Mouse (Mus musculus): ENCODE results near the gene Gm14597.
"Not testable (repeated sequence)": the region's sequence is repeated elsewhere in the genome, so short reads cannot be mapped to it uniquely, and the experiment has no call there.

Gm14597 gene

DNA sequence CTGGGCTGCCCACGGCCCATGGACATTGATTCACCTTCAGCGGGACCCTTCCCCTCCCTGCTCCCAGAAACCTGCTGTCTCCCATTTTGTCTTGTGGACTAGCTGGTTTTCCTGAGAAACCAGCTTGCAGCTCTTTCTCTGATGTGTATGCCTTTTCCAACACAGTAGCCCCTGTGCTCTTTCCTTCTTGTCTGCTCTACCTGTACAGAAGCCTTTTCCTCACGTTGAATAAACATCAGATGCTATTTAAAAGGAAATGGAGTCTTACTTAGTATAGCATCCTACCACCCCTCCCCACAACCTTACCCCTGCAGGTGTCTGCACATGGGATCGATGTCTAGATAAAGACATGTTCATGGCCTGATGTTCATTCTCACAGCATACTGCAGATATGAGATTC is at the start of gene Gm14597:
Gene Gm14597, minus strand, starts transcription at position 101 of the 400 bp plus-strand sequence.
- not testable (repeated sequence) for DNase-seq (ENCODE audit: low read depth, low spot score)

DNA sequence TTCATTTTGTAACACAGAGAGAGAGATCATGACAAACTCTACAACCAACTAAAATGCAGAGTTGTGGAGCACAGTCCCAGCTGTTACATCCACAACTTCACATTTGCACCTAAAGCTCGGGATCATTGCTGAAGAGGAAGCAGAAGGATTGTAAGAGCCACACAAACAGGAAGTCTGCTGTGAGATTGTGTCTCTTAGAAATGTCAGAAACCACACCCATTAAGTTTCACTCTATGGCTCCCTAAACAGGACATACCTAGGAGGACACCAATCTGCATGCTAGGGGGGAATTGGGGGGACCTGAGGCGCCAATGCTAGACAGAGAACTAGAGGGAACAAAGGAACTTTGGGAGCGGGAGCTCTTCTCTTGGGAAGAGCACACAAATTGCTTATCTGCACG is 44.1 kb upstream of the Gm14597 start:
- not testable (repeated sequence) for DNase-seq (ENCODE audit: low read depth, low spot score)

DNA sequence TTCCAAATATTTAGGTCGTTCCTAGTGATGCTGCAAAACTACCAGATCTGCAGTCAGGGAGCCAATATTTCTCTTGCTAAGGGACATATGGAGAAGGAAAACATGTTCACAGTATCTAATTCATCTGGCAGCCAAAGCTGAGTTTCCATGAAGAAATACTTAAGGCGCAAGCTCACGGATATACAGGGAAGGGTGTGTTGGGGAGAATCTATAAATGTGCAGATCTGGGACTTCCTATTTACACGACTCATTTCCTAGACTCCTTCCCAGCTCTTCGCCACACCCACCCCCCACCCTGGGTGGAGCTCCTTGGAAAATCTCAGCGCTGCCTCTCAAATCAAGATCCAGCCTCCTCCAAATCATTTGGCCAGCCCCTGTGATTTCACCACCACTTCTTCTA is 37.1 kb upstream of the Gm14597 start:
- DNase-seq (ENCODE audit: low read depth, low spot score) = no peak

DNA sequence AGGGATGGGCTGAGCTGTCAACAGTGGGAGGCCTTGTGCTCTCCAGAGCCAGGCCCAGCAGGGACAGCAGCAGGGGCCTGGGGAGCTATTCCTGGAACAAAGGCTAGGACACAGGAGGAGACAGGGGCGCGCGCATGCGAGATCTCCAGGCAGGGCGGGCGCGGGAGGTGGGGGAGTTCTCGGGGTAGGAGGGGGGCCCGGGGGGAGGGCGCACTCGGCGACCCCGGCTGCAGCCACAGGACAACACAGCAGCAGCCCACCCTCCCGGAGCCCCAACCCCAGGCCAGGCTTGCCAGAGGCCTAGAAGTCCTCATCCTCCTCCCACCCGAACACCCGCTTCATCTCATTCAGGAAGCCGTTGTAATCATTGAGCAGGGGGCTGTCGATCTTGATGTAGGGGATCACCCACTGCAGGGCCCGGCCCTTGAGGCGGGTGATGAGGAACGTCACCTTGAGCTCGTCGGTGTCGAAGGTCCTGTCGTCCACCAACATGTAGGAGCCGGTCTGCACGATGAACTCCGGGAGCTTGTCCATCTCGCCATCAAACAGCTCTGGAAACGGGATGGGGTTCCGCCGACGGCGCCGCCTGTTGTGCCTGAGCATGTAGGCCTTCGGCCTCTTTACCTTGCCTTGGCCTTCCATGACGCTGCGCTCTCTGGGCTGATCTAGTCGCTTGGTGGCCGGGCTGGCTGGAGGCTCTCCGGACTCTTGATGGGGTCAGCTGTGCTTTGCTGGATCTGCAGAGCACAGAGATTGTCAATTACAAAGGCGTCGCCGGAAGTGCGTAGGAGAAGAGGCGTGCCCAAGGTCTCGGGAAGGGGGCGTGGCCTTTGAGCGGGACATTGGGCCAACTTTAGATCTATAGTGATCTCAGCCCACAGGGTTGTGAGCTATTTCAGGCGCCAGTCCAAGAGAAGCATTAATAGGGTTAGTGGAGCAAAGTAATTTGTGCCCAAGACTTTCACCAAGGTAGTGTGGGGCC is 34.5 kb upstream of the Gm14597 start, which contains the start of gene Rtl8a:
Gene Rtl8a, minus strand, starts transcription at position 703 of the 982 bp plus-strand sequence.
- DNase-seq (ENCODE audit: low read depth, low spot score) = peak; percentile 77

DNA sequence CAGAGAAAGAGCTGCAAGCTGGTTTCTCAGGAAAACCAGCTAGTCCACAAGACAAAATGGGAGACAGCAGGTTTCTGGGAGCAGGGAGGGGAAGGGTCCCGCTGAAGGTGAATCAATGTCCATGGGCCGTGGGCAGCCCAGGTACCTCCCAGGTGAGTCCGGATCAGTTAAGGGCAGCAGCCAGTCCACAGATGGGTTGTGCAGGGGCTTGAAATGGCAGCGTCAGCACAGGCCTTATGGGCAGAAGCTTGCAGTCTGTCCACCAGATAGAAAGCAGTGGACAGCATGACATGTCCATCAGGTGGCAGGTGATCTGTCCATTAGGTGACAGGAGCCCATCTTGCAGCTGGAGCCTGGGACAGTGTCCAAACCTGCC is 33.8 kb upstream of the Gm14597 start:
- DNase-seq (ENCODE audit: low read depth, low spot score) = not testable (repeated sequence)

DNA sequence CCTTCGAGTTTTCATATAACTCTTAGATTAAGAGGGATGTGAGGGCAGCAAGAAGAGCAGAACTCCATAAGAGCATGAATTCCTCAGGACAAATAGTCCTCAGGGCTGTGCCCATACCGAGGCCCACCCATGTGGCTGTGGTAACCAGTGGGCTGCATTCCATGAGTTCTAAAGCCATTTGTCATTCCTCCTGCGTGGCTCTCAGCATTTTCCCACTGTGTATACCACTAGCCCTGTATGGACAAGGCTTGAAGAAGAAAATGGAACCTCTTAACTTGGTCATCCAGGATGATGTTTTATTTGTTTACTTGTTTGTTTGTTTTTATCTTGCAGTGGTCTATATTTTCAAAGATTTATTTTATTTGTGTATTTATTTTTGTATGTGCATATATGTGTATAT is 29.3 kb upstream of the Gm14597 start:
- DNase-seq (ENCODE audit: low read depth, low spot score) = not testable (repeated sequence)

DNA sequence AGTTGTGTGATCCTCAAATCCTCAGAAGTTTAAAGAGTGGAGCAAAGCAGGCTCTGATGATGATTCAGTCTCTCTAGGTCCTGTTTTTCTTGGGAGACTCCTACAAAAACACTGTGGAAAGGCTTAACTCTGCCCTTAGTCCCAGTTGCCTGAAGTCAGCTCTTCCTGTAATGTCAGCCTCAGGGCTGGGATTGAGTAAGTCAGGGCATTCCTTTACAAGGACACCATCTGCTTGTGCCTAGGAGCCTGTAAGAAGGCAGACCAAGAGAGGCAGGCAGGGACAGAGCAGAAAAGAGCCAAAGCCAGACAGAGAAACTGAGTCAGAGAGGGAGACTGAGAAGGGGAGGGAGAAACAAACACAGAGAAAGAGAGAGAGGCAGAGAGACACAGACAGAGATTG is 2.6 kb upstream of the Gm14597 start:
- not testable (repeated sequence) for DNase-seq (ENCODE audit: low read depth, low spot score)

DNA sequence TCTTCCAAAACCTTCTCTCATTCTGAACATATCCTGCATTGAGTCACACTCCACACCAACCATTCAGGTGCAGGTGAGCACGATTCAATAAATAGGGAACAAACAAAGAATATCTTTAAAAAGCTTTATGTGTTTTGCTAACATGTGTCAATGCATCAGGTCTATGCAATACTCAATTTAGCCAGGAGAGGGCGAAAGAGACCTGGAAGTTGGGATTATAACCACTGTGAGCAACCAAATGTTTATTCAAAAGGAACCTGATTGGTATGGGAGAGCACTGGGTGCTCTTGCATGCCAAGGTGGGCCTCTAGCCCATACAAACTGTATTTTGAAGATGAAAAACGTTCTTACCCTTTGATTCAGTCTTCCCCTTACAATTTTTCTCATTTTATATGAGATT is 1.8 kb upstream of the Gm14597 start:
- peak; percentile 53 for DNase-seq (ENCODE audit: low read depth, low spot score)

DNA sequence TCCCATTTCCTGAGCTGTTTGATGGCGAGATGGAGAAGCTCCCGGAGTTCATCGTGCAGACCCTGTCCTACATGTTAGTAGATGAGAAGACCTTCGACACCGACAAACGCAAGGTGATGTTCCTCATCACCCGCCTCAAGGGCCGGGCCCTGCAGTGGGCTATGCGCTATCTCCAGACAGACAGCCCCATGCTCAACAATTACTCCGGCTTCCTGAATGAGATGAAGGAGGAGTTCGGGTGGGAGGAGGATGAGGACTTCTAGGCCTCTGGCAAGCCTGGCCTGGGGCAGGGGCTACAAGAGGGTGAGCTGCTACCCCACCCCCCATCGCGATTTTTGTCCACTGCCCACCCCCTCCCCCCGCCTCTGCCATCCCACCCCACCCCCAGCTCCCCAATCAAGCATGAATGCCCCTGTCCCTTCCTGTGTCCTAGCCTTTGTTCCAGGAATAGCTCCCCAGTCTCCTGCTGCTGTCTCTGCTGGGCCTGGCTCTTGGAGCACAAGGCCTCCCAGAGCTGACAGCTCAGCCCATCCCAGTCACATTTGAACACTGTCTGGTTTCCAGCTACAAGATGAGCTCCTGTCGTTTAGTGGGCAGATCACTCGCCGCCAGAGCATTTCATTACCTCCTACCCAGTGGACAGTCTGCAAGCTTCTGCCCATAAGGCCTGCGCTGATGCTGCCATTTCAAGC is 511 bp downstream of the Gm14597 start:
- DNase-seq (ENCODE audit: low read depth, low spot score) = no peak

DNA sequence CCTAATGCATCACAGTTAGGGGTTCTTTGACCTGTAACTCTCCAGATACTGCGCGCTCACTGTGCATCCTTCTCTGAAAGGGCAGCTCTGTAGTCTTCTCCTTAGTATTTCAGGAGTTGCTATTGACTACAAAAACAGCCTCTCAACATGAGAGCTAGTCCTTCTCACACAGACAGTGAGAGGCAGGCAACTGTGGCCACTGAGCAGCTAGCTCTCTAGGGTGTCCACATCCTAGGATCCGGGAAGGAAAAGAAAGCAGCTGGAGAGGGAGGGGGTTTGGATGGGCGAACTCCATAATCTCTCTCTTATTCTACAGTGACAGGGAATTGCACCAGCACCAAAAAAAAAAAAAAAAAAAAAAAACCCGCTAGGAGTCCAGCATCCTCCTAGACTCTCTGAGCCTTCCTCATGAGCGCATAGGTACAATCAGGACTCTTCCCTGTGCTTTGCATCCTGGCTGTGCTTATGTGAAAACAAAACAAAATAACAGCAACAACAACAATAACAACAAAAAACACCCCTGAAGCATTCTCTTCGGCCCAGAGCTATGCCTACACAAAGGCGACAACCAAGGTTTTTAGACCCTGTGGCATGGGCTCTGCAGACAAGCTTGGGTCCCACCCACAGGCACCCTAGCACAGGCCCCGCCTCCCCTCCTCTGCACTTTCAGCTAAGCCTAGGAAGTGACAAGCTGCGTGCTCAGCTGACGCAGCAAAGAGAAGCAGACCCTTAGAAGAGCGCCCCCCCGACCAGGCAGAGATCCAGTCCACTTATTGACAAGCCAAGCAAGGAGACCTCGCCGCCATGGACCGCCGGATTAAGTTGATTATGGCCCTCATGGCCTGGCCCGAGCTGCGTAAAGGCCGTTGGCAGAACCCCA is 1.3 kb downstream of the Gm14597 start, which contains the start of gene Rtl8c:
Gene Rtl8c, plus strand, starts transcription at position 791 of the 880 bp plus-strand sequence.
- DNase-seq (ENCODE audit: low read depth, low spot score) = no peak

DNA sequence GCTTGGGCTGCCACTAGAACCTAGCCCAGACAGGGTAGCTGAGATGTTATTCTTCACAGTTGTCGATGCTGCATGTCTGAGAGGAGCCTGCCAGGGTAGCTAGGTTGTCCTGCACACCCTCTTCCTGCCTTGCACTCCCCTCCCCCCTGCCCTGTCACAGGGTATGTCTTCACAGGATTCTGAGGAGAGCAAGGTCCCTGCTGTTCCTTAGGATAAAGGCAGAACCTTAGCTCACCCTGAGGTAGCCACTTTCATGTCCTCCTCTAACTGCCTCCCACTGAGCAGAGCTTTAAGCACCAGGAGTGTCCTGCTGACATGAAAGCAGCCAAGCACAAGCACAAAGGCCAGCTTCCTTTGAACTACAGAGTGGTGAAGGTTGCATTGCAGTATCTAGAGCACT is 2.6 kb downstream of the Gm14597 start:
- DNase-seq (ENCODE audit: low read depth, low spot score) = not testable (repeated sequence)

DNA sequence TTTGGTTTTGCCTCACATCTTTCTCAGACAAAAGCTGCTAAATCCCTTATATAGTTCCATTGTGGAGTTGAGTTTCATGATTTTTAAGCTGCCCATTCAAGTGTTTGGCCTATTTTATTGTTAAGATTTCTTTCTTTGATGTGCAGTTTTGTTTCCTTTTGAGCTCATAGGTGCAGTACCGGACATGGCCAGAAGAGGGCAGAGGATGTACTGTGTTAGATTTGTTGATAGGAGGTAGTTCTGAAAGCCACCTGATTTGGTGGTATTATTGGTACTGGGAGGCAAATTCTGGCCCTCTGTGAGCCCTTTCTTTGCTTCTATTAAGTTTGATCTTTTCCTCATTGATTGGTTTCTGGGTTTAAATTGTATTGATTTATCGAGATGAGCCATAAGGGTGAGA is 8.8 kb downstream of the Gm14597 start:
- DNase-seq (ENCODE audit: low read depth, low spot score) = not testable (repeated sequence)

DNA sequence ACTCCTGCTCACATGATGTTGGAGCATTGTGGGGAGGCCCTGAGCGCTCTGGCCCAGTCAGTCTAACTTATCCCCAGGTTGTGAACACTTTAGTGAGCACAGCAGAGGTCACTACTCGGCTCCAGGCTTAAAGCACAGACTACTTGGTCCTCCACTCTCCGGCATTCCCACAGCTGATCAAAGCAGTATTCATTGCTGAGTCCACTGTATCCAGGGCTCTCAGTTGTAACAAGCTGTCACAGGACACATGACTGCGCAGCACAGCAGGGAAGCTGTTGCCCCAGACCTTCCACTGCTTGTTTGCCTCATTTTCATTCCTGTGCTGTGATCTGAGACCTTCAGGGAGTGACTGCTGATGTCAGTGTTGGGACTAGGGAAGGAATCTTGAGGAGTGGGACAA is 25.4 kb downstream of the Gm14597 start:
- DNase-seq (ENCODE audit: low read depth, low spot score) = not testable (repeated sequence)

DNA sequence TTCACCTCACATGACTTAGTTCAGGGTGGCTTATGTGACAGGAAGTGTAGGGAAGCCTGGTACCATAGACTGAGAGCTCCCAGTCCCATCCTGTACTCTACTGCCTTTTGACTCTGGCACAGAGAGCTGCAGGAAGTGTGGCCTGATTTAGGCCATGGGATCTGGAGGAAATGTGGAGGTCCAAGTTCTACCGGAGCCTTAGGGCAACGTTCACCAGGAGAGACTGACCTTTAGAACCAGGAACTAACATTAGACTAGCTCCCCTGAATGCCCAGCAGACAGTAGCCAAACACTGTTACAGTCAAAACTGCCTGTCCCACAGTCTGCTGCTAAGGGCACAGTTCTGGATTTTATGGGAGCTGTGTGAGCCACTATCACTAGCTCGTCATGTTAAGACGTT is 27.4 kb downstream of the Gm14597 start:
- DNase-seq (ENCODE audit: low read depth, low spot score) = not testable (repeated sequence)

DNA sequence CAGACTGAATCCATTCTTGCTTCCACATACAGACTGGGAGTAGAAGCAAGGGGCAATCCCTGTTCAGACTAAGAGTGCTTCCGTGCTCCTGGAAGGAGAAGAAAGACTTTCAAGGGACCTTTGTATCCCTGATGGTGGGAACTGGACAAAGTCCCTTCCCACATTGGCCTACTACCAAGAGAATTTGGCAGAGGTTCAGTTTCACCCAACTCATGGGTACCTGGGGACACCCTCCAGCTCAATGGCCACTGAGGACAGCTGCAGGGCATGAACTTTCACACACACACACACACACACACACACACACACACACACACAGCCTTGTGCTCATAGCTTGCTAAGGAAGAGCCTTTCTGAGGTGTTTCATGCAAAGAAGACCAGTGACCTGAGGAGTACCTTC is 29.5 kb downstream of the Gm14597 start:
- no peak for DNase-seq (ENCODE audit: low read depth, low spot score)
